Mouse (Mus musculus) right cerebral cortex, postnatal 14 days (tissue): ENCODE results near the gene Kcnh1.

Source experiments
- DNase-seq: peaks from one replicate; pipeline ENCODE4 v3.0.0; 2022

Gene Kcnh1

GRCm38 (mm10) chr1:192542093-192542492, 351.5 kb downstream of the Kcnh1 start:
- DNase-seq, result no peak

GRCm38 (mm10) chr1:192543686-192544085, 353.1 kb downstream of the Kcnh1 start:
- no peak for DNase-seq

GRCm38 (mm10) chr1:192544091-192544490, 353.5 kb downstream of the Kcnh1 start:
- DNase-seq, result no peak

- DNase-seq, result no peak
Measured at GRCm38 (mm10) chr1:192544901-192545300, 354.3 kb downstream of the Kcnh1 start.

GRCm38 (mm10) chr1:192546843-192547242, 356.3 kb downstream of the Kcnh1 start:
- no peak for DNase-seq

- no peak for DNase-seq
Measured at GRCm38 (mm10) chr1:192550561-192550960, 360.0 kb downstream of the Kcnh1 start.

GRCm38 (mm10) chr1:192555516-192555915, 364.9 kb downstream of the Kcnh1 start:
- DNase-seq, result no peak

- peak; percentile 22 for DNase-seq
Measured at GRCm38 (mm10) chr1:192557978-192558594, 367.5 kb downstream of the Kcnh1 start.

GRCm38 (mm10) chr1:192559341-192559740, 368.8 kb downstream of the Kcnh1 start:
- no peak for DNase-seq
